Mouse (Mus musculus): ENCODE measurements at regions not wholly inside any gene's neighbourhood (a gene's known extent, or its start where the extent isn't known, plus 50 kb on each side); places are given as distances from the start of the nearest gene placed in this dataset.

DNA sequence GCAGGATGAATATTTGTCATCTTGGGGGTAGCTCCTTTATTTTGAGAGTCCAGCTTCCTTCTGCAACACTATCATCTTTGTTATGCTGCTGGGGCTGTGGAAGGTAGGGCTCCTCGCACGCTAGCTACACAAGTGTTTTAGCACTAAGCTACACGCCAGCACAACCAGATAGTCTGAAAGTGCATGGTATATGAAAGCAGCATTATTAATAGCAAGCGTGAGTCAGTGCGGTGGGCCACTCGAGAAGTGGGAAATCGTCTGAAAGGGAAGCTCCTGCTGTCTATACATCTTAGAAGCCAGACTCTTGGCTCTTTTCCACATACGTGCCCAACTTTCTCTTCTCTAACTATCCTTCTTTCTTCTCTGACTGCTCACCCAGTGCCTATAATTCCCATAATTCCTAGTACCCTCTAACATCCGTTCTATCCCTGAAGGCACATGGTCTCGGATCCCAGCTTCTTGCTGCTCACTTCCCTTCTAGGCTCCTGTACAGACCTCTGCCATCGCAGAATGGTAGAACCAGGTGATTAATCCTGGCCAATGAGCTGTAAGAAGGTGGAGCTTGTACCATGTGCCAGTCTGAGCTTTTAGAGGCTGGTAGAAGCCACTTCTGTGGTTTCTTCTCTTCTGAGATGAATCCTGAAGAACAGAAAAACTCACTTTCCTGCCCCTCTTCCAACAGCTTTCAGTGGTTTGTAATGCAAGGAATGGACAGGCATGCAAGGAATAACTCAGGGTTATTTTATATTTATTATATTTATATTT, 55.5 kb downstream of the E030025P04Rik start:
- in situ Hi-C loops (cut with MseI, MboI) = no loop called here

DNA sequence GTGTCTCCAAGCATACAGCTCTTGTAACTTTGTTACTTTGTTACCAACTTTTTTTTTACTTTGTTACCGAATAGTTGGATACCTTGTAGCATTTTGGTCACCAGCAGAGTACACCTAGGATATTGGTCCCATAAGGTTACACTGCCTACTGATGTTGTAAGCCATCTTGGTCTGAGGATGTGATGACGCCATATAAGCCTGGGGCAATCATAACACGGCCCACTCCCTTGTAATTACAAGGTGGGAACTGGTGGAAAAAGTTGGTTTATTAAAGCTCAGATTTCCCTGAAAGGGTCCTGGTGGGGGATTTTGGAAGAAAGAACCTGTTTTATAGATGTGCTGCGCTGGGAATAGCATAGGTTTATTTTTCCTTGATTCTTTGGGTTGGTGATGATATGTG, 62.2 kb downstream of the E030025P04Rik start:
- in situ Hi-C loops (cut with MseI, MboI) = no loop called here

DNA sequence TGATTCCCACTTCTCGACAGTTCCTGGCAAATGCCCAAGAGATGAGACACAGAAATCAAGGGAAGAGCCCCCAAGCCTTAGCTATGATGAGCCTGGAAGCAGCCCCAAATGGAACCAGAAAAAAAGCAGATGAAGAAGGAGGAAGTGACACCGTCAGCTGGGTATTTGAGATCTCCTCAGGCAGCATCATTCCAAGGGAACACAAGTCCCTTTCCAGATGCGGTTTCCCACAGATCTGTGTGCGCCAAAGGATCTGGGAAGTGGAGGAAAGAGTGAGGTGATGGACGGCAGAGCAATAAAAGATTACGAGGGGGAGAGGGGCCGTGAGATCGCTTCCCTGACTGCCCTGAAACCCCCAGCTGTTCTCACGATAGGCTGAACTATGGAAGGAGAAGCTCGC, 62.7 kb downstream of the E030025P04Rik start:
- in situ Hi-C loops (cut with MseI, MboI) = no loop called here

DNA sequence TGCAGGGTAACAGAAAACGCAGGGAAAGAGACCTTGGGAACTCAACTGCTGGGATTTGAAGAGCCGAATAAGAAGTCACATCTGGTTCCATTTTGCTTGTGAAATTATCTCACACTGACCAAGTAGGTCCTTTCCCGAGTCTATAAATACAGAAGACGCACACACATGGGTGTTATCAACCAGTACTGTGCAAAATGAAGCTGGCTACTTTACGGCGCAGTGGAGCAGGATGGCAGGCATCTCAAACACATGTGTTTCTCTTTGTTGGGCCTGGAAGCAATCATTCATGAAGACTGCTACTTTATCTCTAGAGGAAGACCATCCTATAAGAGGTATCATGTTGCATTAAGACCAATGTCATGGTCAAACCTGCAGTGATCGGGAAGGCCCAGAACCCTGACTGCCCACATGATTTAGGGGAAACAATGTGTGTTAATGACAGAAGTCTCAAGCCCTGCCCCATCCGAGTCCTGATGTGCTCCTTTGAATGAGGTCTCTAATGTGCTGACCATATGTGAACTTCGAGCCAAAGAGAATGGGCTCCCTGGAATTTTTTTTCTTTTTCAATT, 63.2 kb downstream of the E030025P04Rik start:
- in situ Hi-C loops (cut with MseI, MboI) = no loop called here

DNA sequence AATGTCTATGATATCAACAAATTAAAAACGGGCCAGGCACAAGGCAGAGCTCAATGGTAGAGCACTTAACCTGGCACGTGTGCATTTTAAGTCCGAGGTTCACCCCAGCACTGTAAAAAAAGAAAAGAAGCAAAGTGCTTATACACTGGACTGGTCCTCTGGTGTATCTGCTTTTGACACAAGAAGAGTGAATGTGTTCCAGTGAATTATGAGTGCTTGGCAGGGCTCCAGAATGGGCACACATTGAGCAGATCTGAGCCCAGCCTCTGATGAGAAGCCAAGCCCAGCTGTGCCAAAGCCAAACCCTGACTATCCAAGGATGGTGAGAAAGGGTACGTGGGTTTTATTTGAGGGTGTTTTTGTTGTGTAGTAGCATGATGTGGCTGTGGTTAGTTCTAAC, 64.7 kb downstream of the E030025P04Rik start:
- in situ Hi-C loops (cut with MseI, MboI) = no loop called here

DNA sequence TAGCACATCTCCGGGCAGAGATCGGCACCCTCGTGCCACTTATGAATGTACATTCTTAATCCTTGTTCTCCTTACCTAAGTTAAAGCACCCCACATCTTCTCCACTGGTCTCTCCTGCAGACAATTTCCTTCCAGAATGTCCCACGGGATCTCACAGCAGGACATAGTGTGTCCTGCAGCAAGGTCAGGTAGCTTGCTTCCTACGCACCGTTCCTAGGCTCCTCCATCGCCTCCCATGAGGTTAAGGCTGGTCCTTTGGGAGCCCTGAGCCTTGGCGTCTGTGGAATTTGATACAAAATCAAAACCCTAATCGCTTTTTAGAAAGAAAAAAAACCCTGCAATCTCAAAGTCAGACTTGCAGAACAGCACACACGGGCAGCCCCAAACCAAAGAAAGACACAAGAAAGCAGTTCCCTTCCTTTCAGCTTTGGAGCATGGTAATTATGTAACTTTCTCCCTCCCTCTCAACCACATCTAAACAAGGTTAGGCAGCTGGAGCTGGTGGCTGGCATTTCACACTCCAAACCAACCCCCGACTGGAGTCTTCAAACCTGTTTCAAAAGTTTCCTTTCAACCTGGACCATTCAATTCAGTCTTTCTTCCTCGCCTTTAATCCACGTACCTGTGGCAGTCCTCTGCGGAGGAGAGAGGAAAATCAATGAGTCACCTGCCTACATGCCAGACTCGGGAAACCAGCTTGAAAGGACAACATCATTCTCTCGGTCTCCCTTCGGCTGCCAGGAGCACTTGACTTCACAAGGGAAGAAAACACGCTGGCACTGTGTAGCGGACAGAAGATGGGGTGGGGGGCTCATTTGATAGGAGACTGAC, 67.4 kb downstream of the E030025P04Rik start:
- in situ Hi-C loops (cut with MseI, MboI) = no loop called here

DNA sequence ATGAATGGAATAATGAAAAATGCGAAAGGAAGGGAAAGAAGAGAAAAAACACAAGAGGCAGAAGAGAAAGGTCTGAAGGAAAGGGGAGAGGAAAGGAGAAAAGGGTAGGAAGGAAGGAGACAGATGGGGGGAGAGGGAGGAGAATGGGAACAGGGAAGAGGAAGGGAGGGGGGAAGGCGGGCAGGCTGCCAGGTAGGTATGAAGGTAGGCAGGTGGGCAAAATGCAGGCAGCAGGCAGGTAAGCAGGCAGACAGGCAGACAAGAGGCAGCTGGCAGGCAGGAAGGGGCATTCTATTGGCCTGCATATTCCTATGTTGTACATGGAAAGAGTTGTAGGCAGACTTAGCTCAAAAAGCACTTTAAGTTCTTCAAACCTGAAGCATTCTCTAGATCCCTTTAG, 72.8 kb downstream of the E030025P04Rik start:
- in situ Hi-C loops (cut with MseI, MboI) = no loop called here

DNA sequence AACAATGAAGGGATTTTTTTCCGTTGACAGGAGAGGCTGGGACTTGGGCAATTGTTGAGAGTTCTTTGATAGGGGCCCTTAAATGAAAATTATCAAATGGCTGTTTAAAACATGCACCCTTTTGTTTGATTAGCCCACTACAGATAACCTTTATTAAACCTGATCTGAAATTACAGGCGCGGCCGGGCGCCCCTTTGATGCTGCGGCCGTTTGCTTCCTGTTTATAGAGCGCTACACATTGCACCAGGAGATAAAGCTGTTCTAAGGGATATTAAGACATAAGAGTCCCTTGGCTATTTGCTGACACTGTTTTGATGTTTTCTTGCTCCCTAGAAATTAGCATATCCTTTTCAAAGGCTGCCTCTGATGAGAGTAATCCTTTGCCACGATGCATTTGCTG, 73.8 kb downstream of the E030025P04Rik start:
- in situ Hi-C loops (cut with MseI, MboI) = no loop called here

DNA sequence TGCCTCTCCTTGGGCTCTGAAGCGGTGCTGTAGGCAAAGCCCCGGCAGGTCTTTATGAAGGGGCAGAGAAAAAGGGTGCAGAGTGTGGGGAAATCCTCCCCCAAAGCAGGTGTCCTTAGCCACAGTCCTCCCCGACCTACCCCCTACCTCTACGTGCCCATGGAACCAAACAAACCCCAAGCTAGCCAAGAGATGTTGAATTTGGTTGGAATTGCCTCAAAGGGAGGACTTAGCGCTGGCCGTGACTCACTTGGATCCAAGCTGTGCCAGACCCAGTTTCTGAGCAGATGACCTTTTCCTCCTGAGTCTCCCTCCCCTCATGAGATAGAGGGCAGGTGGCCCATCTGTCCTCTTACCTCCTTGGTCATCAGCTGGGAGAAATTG, 74.9 kb downstream of the E030025P04Rik start:
- in situ Hi-C loops (cut with MseI, MboI) = no loop called here

DNA sequence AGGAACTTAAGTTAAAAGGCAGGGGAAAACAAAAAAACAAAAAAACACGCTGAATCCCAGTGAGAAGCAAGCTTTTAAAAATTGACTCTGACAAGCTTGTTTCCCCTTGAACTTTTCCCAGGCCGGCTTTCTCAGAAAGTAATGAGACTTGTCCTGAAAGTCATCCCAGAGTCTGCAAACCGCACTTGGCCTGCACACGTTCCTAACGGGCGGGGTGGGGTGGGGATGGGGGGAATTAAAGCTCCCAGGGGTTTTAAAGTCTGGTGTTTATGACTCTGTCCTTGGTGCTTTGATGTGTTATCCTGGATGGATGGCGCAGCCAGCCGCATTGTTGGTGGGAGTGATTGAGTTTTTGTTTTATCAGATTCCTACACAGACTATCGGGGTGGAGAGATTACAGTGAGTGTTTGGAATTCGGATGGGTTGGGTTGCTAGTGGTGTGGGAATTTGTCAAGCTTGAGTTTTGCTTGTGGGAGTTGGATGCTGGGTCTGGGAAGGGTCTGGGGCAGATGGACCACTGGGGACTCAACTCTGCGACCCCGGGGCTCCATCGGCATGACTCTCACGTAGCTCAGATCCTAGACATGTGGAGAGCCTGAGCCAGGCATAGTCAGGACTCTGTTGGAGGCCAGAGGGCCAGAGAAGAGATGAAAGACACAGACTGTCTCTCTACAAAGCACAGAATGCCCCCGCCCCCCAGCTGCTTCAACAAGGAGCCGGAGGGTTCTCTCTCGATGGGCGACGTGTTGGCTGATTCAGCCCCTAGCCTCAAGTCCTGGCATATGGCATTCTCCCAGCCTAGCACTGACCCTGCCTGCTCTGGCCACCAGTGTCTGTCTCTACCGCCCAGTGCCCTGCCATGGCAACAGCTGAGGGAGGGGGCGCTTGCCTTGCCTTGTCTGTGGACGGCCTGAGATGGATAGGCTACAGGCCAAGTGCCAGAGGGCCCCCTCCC, 75.5 kb downstream of the E030025P04Rik start:
- in situ Hi-C loops (cut with MseI, MboI) = no loop called here

DNA sequence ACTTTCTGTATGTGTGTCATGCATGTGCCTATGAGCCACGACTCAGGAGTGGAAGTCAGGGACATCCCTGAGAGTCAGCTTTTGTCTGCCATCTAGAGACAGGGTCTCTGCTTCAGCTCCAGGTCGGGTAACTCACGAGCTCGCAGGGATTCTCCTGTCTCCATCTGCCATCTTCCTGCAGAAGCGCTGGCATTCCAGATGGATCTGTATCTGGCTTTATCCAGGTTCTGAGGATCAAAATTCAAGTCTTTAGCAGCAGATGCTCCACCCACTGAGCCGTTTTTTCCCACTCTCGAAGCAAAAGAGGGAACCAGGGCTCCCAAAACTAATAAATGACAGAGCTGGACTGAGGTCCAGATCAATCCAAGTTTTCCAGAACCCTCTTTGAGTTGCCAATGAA, 76.4 kb downstream of the E030025P04Rik start:
- in situ Hi-C loops (cut with MseI, MboI) = no loop called here

DNA sequence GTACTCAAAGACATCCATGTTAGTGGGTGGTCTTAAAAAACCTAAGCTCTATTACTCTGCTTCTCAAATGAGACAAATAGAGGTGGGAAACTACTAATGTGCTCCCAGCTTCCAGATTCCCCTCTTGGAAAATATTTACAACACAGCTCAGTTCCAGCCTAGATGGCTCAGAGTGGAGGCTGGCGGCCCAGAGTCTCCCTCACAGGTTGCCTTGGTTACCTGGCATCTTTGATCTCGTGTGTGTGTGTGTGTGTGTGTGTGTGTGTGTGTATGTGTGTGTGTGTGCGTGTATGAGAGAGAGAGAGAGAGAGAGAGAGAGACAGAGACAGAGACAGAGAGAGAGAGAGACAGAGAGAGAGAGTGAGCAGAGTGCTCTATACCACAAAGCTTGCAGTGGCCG, 82.2 kb downstream of the E030025P04Rik start:
- in situ Hi-C loops (cut with MseI, MboI) = no loop called here

DNA sequence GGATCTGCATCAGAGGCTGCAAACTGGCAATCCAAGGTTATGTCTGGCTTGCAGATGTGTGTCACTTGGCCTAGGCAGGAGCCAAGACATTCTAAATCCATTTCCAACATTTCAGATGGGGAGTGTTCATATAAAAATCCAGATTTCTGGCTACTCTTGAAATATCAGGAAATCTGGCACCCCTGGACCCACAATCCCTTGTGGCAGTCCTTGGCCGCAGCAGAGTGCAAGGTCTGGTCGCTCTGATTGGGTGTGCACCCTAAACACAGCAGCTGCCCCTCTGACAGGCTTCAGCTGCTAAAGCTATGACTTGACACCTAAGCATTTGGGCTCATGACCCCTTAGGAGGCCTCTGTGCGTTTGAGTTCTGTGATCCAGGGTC, 83.7 kb downstream of the E030025P04Rik start:
- in situ Hi-C loops (cut with MseI, MboI) = no loop called here

DNA sequence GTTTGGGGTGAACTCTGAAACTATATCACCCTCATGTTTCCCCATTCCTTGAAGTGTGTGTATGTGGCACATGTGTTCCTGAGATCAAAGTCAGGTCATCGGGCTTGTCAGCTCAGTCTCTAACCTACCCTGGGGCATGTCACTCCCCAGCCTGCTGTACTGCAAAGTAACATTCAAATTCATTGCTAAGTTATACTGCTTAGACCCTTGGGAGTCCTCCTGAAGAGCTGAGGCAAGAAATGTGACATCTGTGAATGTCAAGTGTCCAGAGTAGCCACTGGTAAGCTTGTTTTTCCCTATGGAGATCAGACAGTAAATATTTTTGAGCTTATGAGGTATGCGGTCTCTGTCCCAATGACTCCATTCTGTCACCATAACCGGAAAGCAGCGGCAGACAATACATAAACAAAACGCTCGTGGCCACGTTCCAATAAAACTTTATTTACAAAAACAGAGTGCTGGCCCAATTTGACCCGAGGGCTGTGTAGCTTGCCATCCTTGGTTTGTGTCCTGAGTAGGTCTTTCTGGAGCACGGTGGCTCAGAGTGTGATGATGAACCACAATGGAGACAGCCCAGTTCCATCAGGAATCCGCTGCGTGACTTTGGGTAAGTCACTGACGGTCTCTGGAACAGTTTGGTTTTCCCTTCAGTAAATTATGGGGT, 84.2 kb downstream of the E030025P04Rik start:
- in situ Hi-C loops (cut with MseI, MboI) = no loop called here

DNA sequence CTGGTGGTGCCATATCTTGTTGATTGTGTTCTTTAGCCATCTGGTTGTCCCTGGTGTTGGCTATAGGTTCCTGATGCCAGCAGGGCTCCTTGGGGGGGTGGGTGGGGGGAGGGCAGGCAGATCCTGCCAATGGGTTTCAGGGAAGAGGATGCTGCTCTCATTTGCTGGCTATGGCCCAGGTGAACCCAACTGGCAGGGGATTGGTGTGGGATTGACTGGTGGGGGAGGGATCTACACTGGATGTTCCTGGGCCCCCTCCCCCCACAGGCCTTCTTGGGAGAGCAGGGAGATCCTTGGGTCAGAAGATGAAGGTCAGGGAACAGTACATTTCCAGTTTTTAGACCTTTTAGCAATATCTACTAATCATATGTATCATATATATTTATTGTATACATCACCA, 86.1 kb downstream of the E030025P04Rik start:
- in situ Hi-C loops (cut with MseI, MboI) = no loop called here

DNA sequence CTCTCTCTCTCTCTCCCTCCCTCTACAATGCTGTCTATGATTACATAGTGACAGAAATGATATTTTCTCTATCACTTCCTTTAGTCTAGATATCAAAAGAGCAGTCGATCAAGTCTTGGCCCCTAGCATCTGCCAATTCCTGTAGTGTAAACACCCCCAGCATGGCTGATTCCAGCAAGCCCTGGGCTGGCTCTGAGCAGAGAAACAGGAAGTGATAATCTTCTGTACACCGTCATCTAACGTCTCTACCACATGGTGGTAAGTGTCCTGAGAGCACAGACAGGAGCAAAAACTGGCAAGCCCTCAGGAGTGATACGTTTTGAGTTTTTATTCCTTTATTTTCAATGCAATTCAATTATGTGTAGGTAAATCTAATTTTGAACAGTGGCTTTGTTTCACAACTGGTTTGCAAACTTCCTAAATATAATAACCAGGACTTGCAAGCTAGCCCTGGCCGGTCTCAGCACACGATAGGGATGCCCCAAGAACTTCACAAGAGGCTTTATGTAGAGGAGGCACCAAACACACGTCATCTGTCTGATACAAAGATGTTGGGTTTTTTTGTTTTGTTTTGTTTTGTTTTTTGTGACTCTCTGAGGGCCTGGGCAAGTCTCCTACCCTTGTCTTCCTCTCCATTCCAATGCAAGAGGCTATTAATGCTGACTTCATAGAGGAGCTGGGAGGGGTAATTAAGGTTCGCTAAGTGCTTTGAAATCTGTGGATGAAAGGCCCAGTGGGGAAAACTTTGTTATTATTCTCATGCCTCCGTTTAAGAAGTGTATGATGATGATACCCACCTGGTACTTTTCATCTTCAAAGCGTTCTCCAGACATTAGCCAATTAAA, 95.7 kb downstream of the E030025P04Rik start:
- in situ Hi-C loops (cut with MseI, MboI) = no loop called here

DNA sequence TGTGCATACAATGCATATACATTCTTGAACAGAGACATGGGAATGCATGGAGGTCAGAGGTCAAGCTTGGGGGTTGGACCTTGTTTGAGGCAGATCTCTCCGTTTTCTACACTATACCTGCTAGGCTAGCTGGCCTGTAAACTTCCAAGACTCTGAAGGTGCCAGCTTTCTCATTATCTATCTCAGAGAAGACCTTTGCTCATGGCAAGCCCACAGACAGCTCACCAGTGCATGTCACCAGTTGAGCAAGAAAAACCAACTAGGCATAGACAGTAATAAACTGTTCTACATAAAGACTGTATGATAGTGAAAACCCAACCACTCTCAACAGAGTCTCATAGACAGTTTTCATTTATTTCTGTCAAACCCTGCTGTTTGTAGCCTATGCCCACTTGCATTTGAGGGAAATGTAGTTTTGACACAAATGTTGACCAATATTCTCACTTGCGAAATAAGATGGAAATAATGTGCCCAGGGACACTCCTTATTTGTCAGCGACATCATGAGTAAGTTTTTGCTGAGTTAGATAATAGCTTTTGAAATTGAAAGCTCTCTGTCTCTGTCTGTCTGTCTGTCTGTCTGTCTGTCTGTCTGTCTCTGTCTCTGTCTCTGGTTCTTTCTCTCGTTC, 96.6 kb downstream of the E030025P04Rik start:
- in situ Hi-C loops (cut with MseI, MboI) = no loop called here

DNA sequence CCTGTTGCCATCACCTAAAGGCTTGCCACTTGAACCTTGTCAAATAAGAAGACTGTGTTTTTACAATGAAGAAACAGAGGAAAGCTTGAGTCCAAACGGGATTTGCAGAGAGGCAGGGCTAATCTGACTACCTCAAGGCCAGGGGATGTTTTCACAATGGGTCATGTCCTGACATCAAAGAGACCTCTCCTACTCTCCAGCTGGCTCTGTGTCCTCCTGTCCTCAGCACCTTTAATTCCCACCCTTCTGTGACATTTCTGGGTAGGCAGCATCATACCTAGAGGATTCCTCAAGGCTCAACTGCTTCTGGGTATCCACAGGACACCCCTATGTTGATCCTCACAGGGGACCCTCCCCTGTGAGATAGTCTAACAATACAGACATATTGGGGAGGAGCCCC, 97.7 kb downstream of the E030025P04Rik start:
- in situ Hi-C loops (cut with MseI, MboI) = no loop called here

DNA sequence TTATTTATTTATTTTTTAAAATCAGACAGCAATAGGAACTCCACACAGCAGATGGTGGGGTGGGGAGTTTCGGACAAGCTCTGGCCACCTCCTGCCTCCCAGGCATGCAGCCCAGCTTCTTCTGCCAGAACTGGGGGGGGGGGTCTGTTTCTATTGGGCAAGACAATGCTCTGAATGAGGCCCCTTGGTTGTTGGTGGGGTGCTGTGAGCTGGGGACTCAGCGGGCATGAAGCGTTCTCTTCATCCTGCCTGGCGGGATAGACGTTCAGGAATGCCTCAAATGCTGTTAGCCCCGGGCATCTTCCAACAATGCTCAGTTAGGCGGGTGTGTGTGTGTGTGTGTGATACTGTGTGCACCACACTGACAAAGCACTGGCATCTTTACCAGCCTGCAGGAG, 103.7 kb downstream of the E030025P04Rik start:
- in situ Hi-C loops (cut with MseI, MboI) = no loop called here
